Mouse (Mus musculus): Measurements from ENCODE around the gene Itpr1.

GRCm38 (mm10) chr6:108277622-108278396 is 64.9 kb downstream of the Itpr1 start:
- TF ChIP-seq TAL1 (IDR thresholded peaks at IDR 0.05; ENCODE audit: low read length): no peak
- TF ChIP-seq GATA1 (IDR thresholded peaks at IDR 0.05; ENCODE audit: low read length): no peak

All from erythroblast, embryonic 14.5 days (primary cell).